Mouse (Mus musculus): Measurements from ENCODE around the gene Dennd5b. TPM values are rescaled to one million over a fixed set of nuclear protein-coding genes. Genes with fewer than 3 reads are reported as not detected.

The Dennd5b gene
- total and polyA plus RNA-seq, 3 experiments, result 0.65 to 1.3 TPM; not detected in 1

DNA sequence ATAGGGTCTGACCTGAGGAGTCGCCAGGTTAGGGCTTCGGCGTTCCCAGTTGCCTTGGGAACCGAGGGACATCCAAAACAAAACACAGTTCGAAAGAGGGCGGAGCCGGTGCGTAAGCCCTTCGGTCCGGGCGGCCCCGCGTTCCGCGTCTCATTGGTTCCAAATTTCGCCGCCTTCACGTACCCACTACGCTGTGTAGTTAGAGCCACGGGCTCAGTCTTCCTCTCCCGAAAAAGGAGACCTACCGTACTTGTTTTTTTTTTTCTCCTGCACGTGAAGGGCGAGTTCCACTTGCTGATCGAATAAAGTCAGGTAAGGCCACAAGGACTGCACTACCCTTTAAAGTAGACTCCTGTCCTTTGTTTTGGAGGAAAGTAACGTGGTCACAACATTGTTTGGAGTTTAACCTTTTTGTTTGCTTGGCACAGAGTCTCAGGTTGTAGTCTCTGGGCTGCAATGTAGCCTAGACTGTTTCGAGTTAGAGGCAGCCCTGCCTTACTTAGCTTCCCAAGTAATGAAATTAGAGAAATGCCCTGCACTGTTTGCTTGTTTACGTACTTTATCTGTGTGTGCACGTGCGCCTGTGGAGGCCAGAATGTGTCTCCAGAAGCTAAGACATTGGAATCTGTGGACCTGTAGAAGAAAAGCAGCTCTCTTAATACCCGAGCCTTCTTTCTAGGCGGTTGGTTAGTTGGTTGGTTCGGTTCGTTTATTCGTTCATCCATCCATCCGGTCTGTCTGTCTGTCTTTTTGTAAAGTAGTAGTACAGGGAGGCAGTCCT lies 40.1 kb upstream of the Dennd5b start (continued):
- no peak for TF ChIP-seq JUND (IDR thresholded peaks at IDR 0.05; ENCODE audit: low read depth, low read length)
- TF ChIP-seq RCOR1 (IDR thresholded peaks at IDR 0.05; ENCODE audit: low read depth, low read length), result no peak
- TF ChIP-seq POLR2AphosphoS2 (IDR thresholded peaks at IDR 0.05; ENCODE audit: low read length), result peak; percentile 65; the same call in 1 of the 2 replicates
- peak; percentile 62 for TF ChIP-seq ELF1 (IDR thresholded peaks at IDR 0.05; ENCODE audit: low read depth, low read length)
- peak; percentile 42; the same call in 1 of the 2 replicates for TF ChIP-seq GATA1 (IDR thresholded peaks at IDR 0.05; ENCODE audit: low read depth, low read length)
- no peak for TF ChIP-seq MEF2A (IDR thresholded peaks at IDR 0.05; ENCODE audit: extremely low read depth, insufficient replicate concordance, low read depth, low read length, poor library complexity, severe bottlenecking)
- TF ChIP-seq ZC3H11A (IDR thresholded peaks at IDR 0.05; ENCODE audit: low read depth, low read length), result no peak
- TF ChIP-seq CTCF (IDR thresholded peaks at IDR 0.05 in 2 of 3, conservative IDR thresholded peaks at IDR 0.05 in 1 of 3; ENCODE audit: control insufficient read depth in 1 of 3, insufficient read depth in 1 of 3, low read depth in 2 of 3, low read length in 3 of 3, poor library complexity in 1 of 3, severe bottlenecking in 1 of 3), result 0 out of 6 replicates have a peak, but pooled peaks of 1 of the 3 experiments have one; percentile 7
- peak; percentile 53; the same call in 1 of the 2 replicates for TF ChIP-seq KAT2A (conservative IDR thresholded peaks at IDR 0.05; ENCODE audit: low read depth, low read length)
- TF ChIP-seq GABPA (IDR thresholded peaks at IDR 0.05; ENCODE audit: low read depth, low read length), result no peak
- TF ChIP-seq MYC (IDR thresholded peaks at IDR 0.05; ENCODE audit: low read depth, low read length), result peak; percentile 87
- no peak for TF ChIP-seq EP300 (IDR thresholded peaks at IDR 0.05; ENCODE audit: low read depth in 1 of 2, low read length in 2 of 2)

DNA sequence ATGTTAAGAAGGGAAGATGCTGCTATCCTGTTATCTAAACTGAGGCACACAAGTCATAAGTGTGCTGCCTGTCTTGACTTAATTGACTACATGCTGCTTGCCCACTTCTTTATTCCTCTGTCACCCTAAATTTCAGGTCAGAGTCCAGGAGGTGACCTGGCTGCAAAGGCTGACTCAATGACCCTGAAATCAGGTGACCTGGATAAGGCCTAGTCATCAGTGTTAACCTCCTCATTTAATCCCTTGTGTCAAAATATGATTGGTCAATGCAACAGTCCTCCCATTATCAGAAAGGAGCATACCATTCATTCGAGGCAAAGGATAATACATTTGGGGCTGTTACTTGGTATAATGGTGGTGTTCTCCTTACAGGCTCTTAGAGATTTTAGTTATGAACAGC lies 38.0 kb upstream of the Dennd5b start, which contains the start of gene Etfbkmt:
TSS of gene Etfbkmt (plus strand) at position 379 of the 400 bp plus-strand sequence.
- no peak within 1 kb of the TSS for H3K9ac ChIP-seq (ENCODE audit: control insufficient read depth, low read depth, low read length, poor library complexity, severe bottlenecking)
- no peaks in the 10 kb centered on the region for H3K27me3 ChIP-seq (ENCODE audit: control insufficient read depth in 1 of 2, insufficient read depth in 2 of 2, low read length in 2 of 2)
- H3K27ac ChIP-seq (ENCODE audit: control insufficient read depth, low read depth, low read length), result no peak within 1 kb of the TSS
- 0 out of 2 replicates have a peak, but pooled peaks cover 1% of the 10 kb centered on the region for H3K79me2 ChIP-seq (ENCODE audit: control insufficient read depth, insufficient read depth, low read length, poor library complexity)
- peaks cover 0 to 10% of the 10 kb centered on the region in 2 experiments; a peak in 1 of 4 replicates for H3K36me3 ChIP-seq (ENCODE audit: control insufficient read depth in 1 of 2, insufficient read depth in 2 of 2, low read length in 2 of 2)
- DNase-seq (ENCODE audit: low read depth, low spot score), result no peak
- no peak for TF ChIP-seq TCF12 (IDR thresholded peaks at IDR 0.05; ENCODE audit: low read depth, low read length)
- no peak for TF ChIP-seq ZKSCAN1 (IDR thresholded peaks at IDR 0.05; ENCODE audit: low read depth, low read length)
- TF ChIP-seq RAD21 (IDR thresholded peaks at IDR 0.05; ENCODE audit: low read depth, low read length), result no peak
- TF ChIP-seq MXI1 (IDR thresholded peaks at IDR 0.05; ENCODE audit: low read depth, low read length), result no peak
- H3K4me1 ChIP-seq (ENCODE audit: control insufficient read depth in 1 of 2, insufficient read depth in 2 of 2, low read length in 2 of 2), result peaks cover 0 to 7% of the 10 kb centered on the region in 2 experiments; a peak in 3 of 4 replicates
- H3K4me3 ChIP-seq (ENCODE audit: control insufficient read depth in 1 of 2, insufficient read depth in 1 of 2, low read depth in 2 of 2, low read length in 2 of 2), result no peak within 1 kb of the TSS
- no peaks in the 10 kb centered on the region for H3K9me3 ChIP-seq (replicated peaks; ENCODE audit: insufficient read depth, low read length)

- peaks cover 0 to 7% of the 10 kb centered on the region in 2 experiments; a peak in 3 of 4 replicates for H3K4me1 ChIP-seq (ENCODE audit: control insufficient read depth in 1 of 2, insufficient read depth in 2 of 2, low read length in 2 of 2)
- no peak overlapping the region for H3K27ac ChIP-seq (ENCODE audit: control insufficient read depth, low read depth, low read length)
- no peak for TF ChIP-seq TAL1 (IDR thresholded peaks at IDR 0.05; ENCODE audit: low read length)
- no peak for TF ChIP-seq GABPA (IDR thresholded peaks at IDR 0.05; ENCODE audit: low read depth, low read length)
- no peak for TF ChIP-seq HCFC1 (IDR thresholded peaks at IDR 0.05; ENCODE audit: low read depth, low read length)
- no peak for TF ChIP-seq NRF1 (IDR thresholded peaks at IDR 0.05; ENCODE audit: insufficient read depth, low read depth, low read length, poor library complexity, severe bottlenecking)
- no peak for TF ChIP-seq MYB (IDR thresholded peaks at IDR 0.05; ENCODE audit: low read depth, low read length)
- TF ChIP-seq SIN3A (IDR thresholded peaks at IDR 0.05; ENCODE audit: low read length), result no peak
- no peak for TF ChIP-seq TCF12 (IDR thresholded peaks at IDR 0.05; ENCODE audit: low read depth, low read length)
- no peak for TF ChIP-seq MAX (IDR thresholded peaks at IDR 0.05; ENCODE audit: low read length)
- no peak for TF ChIP-seq ZNF384 (IDR thresholded peaks at IDR 0.05; ENCODE audit: low read depth, low read length)
- TF ChIP-seq ZMIZ1 (IDR thresholded peaks at IDR 0.05; ENCODE audit: low read depth, low read length), result no peak
- no peak for TF ChIP-seq UBTF (IDR thresholded peaks at IDR 0.05; ENCODE audit: borderline replicate concordance, insufficient read depth, low read depth, low read length)
- no peak for TF ChIP-seq USF1 (IDR thresholded peaks at IDR 0.05; ENCODE audit: low read depth, low read length)
- no peak for TF ChIP-seq BHLHE40 (IDR thresholded peaks at IDR 0.05; ENCODE audit: borderline replicate concordance, low read depth, low read length)
- no peak for TF ChIP-seq ZKSCAN1 (IDR thresholded peaks at IDR 0.05; ENCODE audit: low read depth, low read length)
- no peak for TF ChIP-seq KAT2A (conservative IDR thresholded peaks at IDR 0.05; ENCODE audit: low read depth, low read length)
Measured at GRCm38 (mm10) chr6:149139011-149139410, 37.5 kb upstream of the Dennd5b start.

More at GRCm38 (mm10) chr6:149139011-149139410, 37.5 kb upstream of the Dennd5b start:
- Histone ChIP-seq H3K79me2 (ENCODE audit: control insufficient read depth, insufficient read depth, low read length, poor library complexity) (0 out of 2 replicates have a peak, but pooled peaks cover 1% of the 10 kb centered on the region), H3K27me3 (ENCODE audit: control insufficient read depth in 1 of 2, insufficient read depth in 2 of 2, low read length in 2 of 2) (no peaks in the 10 kb centered on the region), H3K4me3 (ENCODE audit: control insufficient read depth in 1 of 2, insufficient read depth in 1 of 2, low read depth in 2 of 2, low read length in 2 of 2) (no peak overlapping the region), H3K9me3 (replicated peaks; ENCODE audit: insufficient read depth, low read length) (no peaks in the 10 kb centered on the region), H3K36me3 (ENCODE audit: control insufficient read depth in 1 of 2, insufficient read depth in 2 of 2, low read length in 2 of 2) (peaks cover 0 to 10% of the 10 kb centered on the region in 2 experiments; a peak in 1 of 4 replicates), H3K9ac (ENCODE audit: control insufficient read depth, low read depth, low read length, poor library complexity, severe bottlenecking) (no peak overlapping the region)
- DNase-seq (ENCODE audit: low read depth, low spot score), result peak; percentile 49

Data from MEL (cell line).